Comparison of ENCODE assay signal across 14 mouse cellular contexts in the genomic region with DNA sequence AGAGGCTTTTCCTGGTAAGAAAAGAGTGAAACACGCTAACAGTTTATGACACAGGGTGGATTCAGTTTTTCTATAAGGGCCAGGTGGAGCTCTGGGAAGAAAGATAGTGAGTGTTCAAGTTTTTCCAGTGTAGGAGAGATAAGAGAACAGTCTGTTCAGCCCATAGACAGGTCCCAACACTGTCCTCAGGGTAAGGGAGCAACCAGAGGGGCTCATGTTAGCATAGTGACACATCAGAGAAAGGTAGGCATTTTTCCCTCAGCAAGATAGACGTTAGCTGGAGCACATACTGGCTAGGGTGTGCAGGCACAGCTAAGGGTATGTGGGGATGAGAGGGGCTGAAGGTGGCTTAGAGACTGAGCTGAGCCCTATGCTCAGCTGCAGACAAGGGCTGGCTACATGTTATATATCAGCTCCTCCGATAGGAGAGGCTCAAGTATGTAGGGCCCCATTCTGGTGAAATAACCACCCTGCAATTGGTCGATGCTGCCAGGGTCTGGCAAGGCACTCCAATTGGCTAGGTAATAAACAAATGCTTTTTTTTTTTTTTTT. TPM values are rescaled to one million over a fixed set of nuclear protein-coding genes. Genes with fewer than 3 reads are reported as not detected.
DNase-seq lines count a peak whose midpoint lies in the region; ATAC-seq lines count a peak whose summit lies in the region.
"Had no signal": no experiment of that assay in that cellular context is flagged by ENCODE, and none has a peak within 500 bp of the region (broad histone marks: within the 10 kb centered on the region; RNA-seq: fewer than 3 reads in every experiment).

No protein-coding gene starts in this region.

- 53% methylated on average over 4 of the region's 4 CpGs for WGBS in heart, embryonic 13.5 days
- WGBS in intestine, embryonic 16.5 days: 55% methylated on average over 4 of the region's 4 CpGs

- no peak overlapping the region for H3K4me3 ChIP-seq in heart, embryonic 13.5 days
- no peak overlapping the region for H3K4me3 ChIP-seq in intestine, embryonic 16.5 days (ENCODE audit: low read length)

- 0 out of 2 replicates have a peak overlapping the region, but pooled peaks have one; percentile 16 for H3K9ac ChIP-seq in heart, embryonic 13.5 days
- H3K9ac ChIP-seq in intestine, embryonic 16.5 days (ENCODE audit: low read depth, low read length): no peak overlapping the region

- H3K4me1 ChIP-seq in heart, embryonic 13.5 days: peaks cover 28% of the 10 kb centered on the region
- no peaks in the 10 kb centered on the region for H3K4me1 ChIP-seq in intestine, embryonic 16.5 days (ENCODE audit: control insufficient read depth, insufficient read depth, low read length)

- H3K36me3 ChIP-seq in heart, embryonic 13.5 days: peaks cover 23% of the 10 kb centered on the region
- no peaks in the 10 kb centered on the region for H3K36me3 ChIP-seq in intestine, embryonic 16.5 days (ENCODE audit: control insufficient read depth, insufficient read depth, low read length)

- H3K27me3 ChIP-seq in heart, embryonic 13.5 days (replicated peaks): no peaks in the 10 kb centered on the region
- no peaks in the 10 kb centered on the region for H3K27me3 ChIP-seq in intestine, embryonic 16.5 days (replicated peaks; ENCODE audit: control insufficient read depth, insufficient read depth, low read length)

- H3K9me3 ChIP-seq in heart, embryonic 13.5 days: no peaks in the 10 kb centered on the region
- no peaks in the 10 kb centered on the region for H3K9me3 ChIP-seq in intestine, embryonic 16.5 days (ENCODE audit: control insufficient read depth, low read length)

- ATAC-seq in heart, embryonic 13.5 days (ENCODE audit: extremely low read depth, insufficient number of reproducible peaks, low FRiP score, low TSS enrichment): no peak; the same call in 1 of the 2 replicates
- ATAC-seq in intestine, embryonic 16.5 days: peak; percentile 85
- peak; percentile 94 for ATAC-seq in megakaryocyte-erythroid progenitor cell, adult 5-6 weeks (replicated peaks; ENCODE audit: low FRiP score, low TSS enrichment, poor library complexity, severe bottlenecking)
- ATAC-seq: activated CD4-positive, CD25-positive, alpha-beta regulatory T cell, adult 4 months; forebrain, embryonic 16.5 days had no signal

- peak overlapping the region; percentile 20; the same call in 1 of the 2 replicates for H3K4me2 ChIP-seq in heart, embryonic 13.5 days
- no peak overlapping the region for H3K4me2 ChIP-seq in intestine, embryonic 16.5 days (ENCODE audit: low read depth, low read length)

- 0 out of 2 replicates have a peak overlapping the region, but pooled peaks have one; percentile 13 for H3K27ac ChIP-seq in heart, embryonic 13.5 days (replicated peaks)
- no peak overlapping the region for H3K27ac ChIP-seq in intestine, embryonic 16.5 days (ENCODE audit: low read length)
- H3K27ac ChIP-seq: kidney, postnatal 0 days; macrophage had no signal

- no peak for DNase-seq in heart, adult 9 months (ENCODE audit: low spot score in 2 of 2)
- peak; percentile 30 for DNase-seq in MEL-GATA-1-ER (ENCODE audit: extremely low read depth, low read depth)
- no peak for DNase-seq in urinary bladder, postnatal 10 days (ENCODE audit: low spot score)
- no peak for DNase-seq in neural tube, embryonic 10.5 days (ENCODE audit: extremely low spot score, low spot score)
- DNase-seq in layer of hippocampus, postnatal 10 days (ENCODE audit: low spot score in 2 of 2): no peak
- DNase-seq: cerebellum, postnatal 36 days; gastrocnemius, postnatal 14 days had no signal

RNA-seq across cellular contexts. Expression of gene Atp2b4, which starts 46.4 kb away (rescaled TPM):
- 13.9 and 16.8 TPM in 2 replicates for polyA plus RNA-seq in heart, embryonic 13.5 days (2015; fragmentation: Nextera tagmentation; extraction: Ambion mirVana)
- polyA plus RNA-seq in intestine, embryonic 16.5 days (2015; fragmentation: Nextera tagmentation; extraction: Ambion mirVana): 14.8 and 14.9 TPM in 2 replicates
- total RNA-seq in megakaryocyte-erythroid progenitor cell, adult 5-6 weeks (2014; fragmentation: Nextera tagmentation): 36.9 and 42.3 TPM in 2 replicates
- 23.0 and 24.9 TPM in 2 replicates for total RNA-seq in megakaryocyte-erythroid progenitor cell, adult 5-6 weeks (2017)
- 100 to 1,000 TPM; 102 to 107 TPM for total RNA-seq in layer of hippocampus, postnatal 10 days (2021)
